Mouse (Mus musculus) layer of hippocampus, adult 8-10 months (tissue): Measurements from ENCODE around the gene Rpp21. TPM values are rescaled to one million over a fixed set of nuclear protein-coding genes. Genes with fewer than 3 reads are reported as not detected.
"Not testable (repeated sequence)": the region's sequence is repeated elsewhere in the genome, so short reads cannot be mapped to it uniquely, and the experiment has no call there.

Source experiments
- DNase-seq, 2 experiments: peaks; one replicate each; pipeline ENCODE4 v3.0.0; 2022; ENCODE audit warnings: low spot score in 2 of 2
- total RNA-seq, 4 experiments: library from RNA; stranded (reverse); gene quantifications; 2 replicates each; pipeline ENCODE4 v1.2.4; 2022

Rpp21 gene
- total RNA-seq, 4 experiments from 2014 or later, result 39.1 to 50.1 (median 45.3) TPM

DNA sequence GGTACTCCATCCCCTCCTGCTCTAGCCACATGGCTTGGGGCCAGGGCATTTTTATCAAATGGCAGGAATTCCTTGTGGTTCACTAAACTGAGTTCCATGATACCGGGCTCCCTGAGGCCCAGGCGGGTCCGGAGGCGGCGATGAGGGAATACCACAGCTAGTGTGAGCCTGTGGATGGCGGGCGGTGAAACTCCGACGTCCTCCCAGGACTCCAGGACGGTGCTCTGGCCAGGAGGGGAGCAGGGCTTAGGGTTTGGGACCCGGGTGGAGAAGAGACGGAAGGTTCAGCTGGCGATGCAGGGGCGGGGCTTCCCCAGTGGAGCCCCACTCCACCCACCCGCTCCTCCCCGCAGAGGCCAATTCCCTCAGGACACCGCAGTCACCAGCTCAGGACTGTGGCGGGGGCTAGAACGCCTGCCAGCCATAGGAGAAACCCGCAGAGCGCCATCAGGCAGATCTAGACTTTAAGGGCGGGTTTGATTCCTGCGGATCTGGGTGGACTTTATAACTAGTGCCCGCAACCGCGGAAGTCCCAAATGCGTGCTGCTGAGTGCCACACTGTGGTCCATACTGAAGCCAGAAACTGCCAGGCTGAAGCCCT, 20.4 kb downstream of the Rpp21 start:
- DNase-seq, result no peak

DNA sequence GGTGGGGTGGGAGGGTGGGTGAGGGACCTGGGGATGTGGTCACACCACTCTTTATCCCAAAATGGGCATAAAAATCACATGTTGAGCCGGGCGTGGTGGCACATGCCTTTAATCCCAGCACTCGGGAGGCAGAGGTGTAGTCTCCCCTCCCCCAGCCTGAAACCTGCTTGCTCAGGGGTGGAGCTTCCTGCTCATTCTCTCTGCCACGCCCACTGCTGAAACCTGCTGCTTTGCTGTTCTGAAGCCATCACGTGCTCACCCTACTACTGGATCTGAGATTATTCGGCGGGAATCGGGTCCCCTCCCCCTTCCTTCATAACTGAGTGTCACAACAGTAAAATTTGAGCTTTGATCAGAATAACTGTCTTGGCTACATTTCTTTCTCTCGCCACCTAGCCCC, 22.6 kb downstream of the Rpp21 start:
- not testable (repeated sequence) for DNase-seq

GRCm38 (mm10) chr17:36233572-36233971, 24.3 kb downstream of the Rpp21 start:
- DNase-seq, result no peak

GRCm38 (mm10) chr17:36231318-36231717, 26.6 kb downstream of the Rpp21 start:
- no peak for DNase-seq

DNA sequence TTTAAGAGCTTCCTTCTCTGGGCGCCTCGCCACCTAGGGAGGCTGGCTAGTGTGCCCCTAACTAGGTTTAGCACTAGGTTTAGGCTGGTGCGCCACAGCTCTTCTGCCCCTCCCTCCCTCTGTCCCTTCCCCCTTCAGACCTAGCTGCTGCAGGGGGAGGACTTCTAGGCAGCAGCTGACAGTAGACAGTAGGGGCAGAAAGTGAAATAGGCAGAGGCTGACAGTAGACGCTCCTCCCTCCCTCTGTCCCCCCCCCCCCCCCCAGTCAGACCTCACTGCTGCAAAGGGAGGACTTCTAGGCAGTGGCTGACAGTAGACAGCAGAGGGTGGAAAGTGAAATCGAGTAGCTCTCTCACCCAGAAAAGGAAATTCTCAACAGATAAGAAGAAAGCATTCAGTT, 28.8 kb downstream of the Rpp21 start:
- DNase-seq, result no peak

GRCm38 (mm10) chr17:36226921-36227320, 30.9 kb downstream of the Rpp21 start:
- DNase-seq, result no peak

GRCm38 (mm10) chr17:36225231-36225824, 32.5 kb downstream of the Rpp21 start:
- no peak for DNase-seq

DNA sequence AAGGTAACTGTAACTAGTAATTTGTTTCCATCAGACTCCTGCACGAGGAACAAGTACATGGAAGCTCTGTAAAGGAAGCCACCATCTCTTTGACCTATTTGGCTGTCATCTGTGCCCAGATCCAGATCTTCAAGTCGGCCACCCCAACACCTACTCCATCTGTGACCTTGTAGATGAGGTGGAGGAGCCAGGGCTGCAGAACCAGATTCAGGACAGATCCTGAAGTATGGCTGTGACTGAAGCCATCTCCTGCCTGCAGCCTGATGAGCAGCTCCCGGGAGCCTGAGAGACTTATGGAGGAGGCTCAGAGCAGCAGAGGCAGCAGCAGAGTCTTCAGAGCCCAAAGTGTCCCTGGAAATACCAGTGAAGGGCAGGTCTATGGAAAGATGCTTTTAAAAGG, 33.4 kb downstream of the Rpp21 start:
- DNase-seq, result no peak

- DNase-seq, result no peak
Observed at GRCm38 (mm10) chr17:36218594-36219155, 39.2 kb downstream of the Rpp21 start.

DNA sequence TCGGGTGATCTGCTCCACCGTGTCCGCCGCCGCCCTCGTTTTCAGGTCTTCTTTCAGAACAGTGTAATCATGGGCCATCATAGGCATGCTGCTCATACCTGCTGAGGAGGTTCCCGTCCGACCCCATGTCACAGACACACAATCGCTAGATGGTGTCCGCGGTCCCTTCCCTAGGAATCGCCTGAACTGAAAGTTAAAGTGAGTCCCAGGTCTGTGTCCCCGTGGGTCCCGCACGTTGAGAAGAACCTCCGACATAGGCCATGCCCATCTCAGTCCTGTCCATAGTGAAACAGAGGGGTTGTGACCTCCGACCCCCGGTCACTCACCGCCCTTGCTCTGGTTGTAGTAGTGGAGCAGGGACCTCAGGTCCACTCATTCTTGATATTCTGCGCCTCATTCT, 42.3 kb downstream of the Rpp21 start:
- no peak for DNase-seq

DNA sequence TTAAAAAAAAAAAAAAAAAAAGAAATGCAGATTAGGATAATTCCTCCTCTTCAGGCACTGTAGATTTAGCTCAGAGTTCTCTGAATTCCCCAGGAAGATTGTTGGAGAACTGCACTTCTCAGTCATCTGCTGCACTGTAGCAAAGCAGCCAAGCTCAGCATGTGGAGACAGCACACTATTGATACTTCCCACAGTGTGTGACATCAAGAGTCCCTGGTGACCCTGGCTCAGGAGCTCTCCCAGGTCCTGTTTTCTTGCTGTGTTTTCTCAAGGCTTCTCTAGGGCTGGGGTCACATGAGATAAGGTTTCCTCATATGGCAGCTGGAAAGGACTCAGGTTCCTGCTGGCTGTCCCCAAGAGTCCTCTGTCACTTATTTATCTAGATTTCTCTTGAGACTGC, 51.0 kb downstream of the Rpp21 start:
- DNase-seq, result no peak

DNA sequence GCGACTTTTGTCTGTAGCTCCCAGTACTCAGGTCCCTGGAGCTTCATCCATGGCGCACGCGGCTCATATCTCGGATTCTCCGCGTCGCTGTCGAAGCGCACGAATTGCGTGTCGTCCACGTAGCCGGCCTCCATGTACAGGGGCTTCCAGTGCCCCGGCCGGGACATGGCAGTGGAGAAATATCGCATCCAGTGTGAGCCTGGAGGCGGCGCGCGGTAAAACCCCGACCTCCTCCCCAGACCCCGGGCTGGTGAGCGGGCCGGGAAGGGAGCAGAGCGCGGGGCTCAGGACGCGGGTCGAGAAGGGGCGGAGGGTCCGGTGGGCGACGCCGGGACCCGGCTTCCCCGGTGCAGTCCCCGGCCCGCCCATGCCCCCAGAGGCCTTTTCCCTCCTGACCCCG, 52.0 kb downstream of the Rpp21 start:
- no peak for DNase-seq

Other genes with a start within 250 kb of the Rpp21 start
- 1 to 10 TPM in 3 of 4 experiments, under 1 TPM in 1; 0.80 to 4.4 (median 2.6) TPM for gene H2-T24, start 237.5 kb downstream of the Rpp21 start, total RNA-seq
- 10 to 100 TPM in 2 of 4 experiments, 1 to 10 TPM in 2; 6.6 to 30.9 (median 14.2) TPM for gene H2-T23, start 225.2 kb downstream of the Rpp21 start, total RNA-seq
- gene H2-T22, start 215.3 kb downstream of the Rpp21 start, total RNA-seq, result 10 to 100 TPM; 15.7 to 18.4 (median 16.5) TPM
- not detected for gene Gm6034, start 215.1 kb downstream of the Rpp21 start, total RNA-seq
- gene Gm11127, start 199.7 kb downstream of the Rpp21 start, total RNA-seq, result 1 to 10 TPM in 3 of 4 experiments, under 1 TPM in 1; 1.00 to 5.0 (median 2.2) TPM
- gene Gm19684, start 136.4 kb downstream of the Rpp21 start, total RNA-seq, result under 1 TPM in 3 of 4 experiments, not detected in 1; 0.22 to 0.61 (median 0.28) TPM
- gene Gm7030, start 128.6 kb downstream of the Rpp21 start, total RNA-seq, result under 1 TPM in 1 of 4 experiments, not detected in 3; 0.57 TPM
- gene Gm8909, start 89.5 kb downstream of the Rpp21 start, total RNA-seq, result not detected
- not detected for gene H2-T3, start 67.8 kb downstream of the Rpp21 start, total RNA-seq
- 10 to 100 TPM; 23.2 to 27.7 (median 25.4) TPM for gene Trim39, start 14.2 kb upstream of the Rpp21 start, total RNA-seq
- not detected for gene H2-M10.2, start 28.4 kb upstream of the Rpp21 start, total RNA-seq
- not detected for gene H2-M10.1, start 68.1 kb upstream of the Rpp21 start, total RNA-seq
- not detected for gene H2-M10.3, start 110.3 kb upstream of the Rpp21 start, total RNA-seq
- not detected for gene H2-M10.4, start 204.3 kb upstream of the Rpp21 start, total RNA-seq